Mouse (Mus musculus): Measurements from ENCODE around the gene Mpnd. TPM values are rescaled to one million over a fixed set of nuclear protein-coding genes. Genes with fewer than 3 reads are reported as not detected.

Mpnd gene
- polyA plus RNA-seq, 1 experiment, result 47.7 TPM

- Histone ChIP-seq H3K27ac (ENCODE audit: control insufficient read depth, insufficient read depth, low read depth, low read length, poor library complexity) (no peak overlapping the region), H3K4me3 (replicated peaks; ENCODE audit: control insufficient read depth, low read depth, low read length) (peak overlapping the region; percentile 27), H3K4me1 (ENCODE audit: control insufficient read depth, insufficient read depth, low read length) (peaks cover 1% of the 10 kb centered on the region)
- whole genome bisulfite sequencing, result 66% methylated on average over 10 of the region's 10 CpGs
- TF ChIP-seq CTCF (IDR thresholded peaks at IDR 0.05; ENCODE audit: control insufficient read depth, insufficient read depth, low read length) (no peak), POLR2A (IDR thresholded peaks at IDR 0.05; ENCODE audit: borderline replicate concordance, control insufficient read depth, low read depth, low read length) (no peak)
Observed at GRCm38 (mm10) chr17:55959946-55960740, 45.4 kb upstream of the Mpnd start.

- Histone ChIP-seq H3K4me3 (replicated peaks; ENCODE audit: control insufficient read depth, low read depth, low read length) (no peak overlapping the region), H3K4me1 (ENCODE audit: control insufficient read depth, insufficient read depth, low read length) (peaks cover 1% of the 10 kb centered on the region), H3K27ac (ENCODE audit: control insufficient read depth, insufficient read depth, low read depth, low read length, poor library complexity) (no peak overlapping the region)
- TF ChIP-seq CTCF (IDR thresholded peaks at IDR 0.05; ENCODE audit: control insufficient read depth, insufficient read depth, low read length) (no peak), POLR2A (IDR thresholded peaks at IDR 0.05; ENCODE audit: borderline replicate concordance, control insufficient read depth, low read depth, low read length) (no peak)
Observed at GRCm38 (mm10) chr17:55960791-55961190, 44.7 kb upstream of the Mpnd start.

GRCm38 (mm10) chr17:55961631-55962030 is 43.9 kb upstream of the Mpnd start:
- Histone ChIP-seq H3K27ac (ENCODE audit: control insufficient read depth, insufficient read depth, low read depth, low read length, poor library complexity) (no peak overlapping the region), H3K4me3 (replicated peaks; ENCODE audit: control insufficient read depth, low read depth, low read length) (no peak overlapping the region), H3K4me1 (ENCODE audit: control insufficient read depth, insufficient read depth, low read length) (peaks cover 1% of the 10 kb centered on the region)
- WGBS, result 86% methylated on average over 7 of the region's 7 CpGs
- no peak for TF ChIP-seq CTCF (IDR thresholded peaks at IDR 0.05; ENCODE audit: control insufficient read depth, insufficient read depth, low read length)
- no peak for TF ChIP-seq POLR2A (IDR thresholded peaks at IDR 0.05; ENCODE audit: borderline replicate concordance, control insufficient read depth, low read depth, low read length)

- 55% methylated on average over 14 of the region's 14 CpGs for WGBS
- peak overlapping the region; percentile 7 for H3K4me3 ChIP-seq (replicated peaks; ENCODE audit: control insufficient read depth, low read depth, low read length)
- peaks cover 1% of the 10 kb centered on the region for H3K4me1 ChIP-seq (ENCODE audit: control insufficient read depth, insufficient read depth, low read length)
- TF ChIP-seq CTCF (IDR thresholded peaks at IDR 0.05; ENCODE audit: control insufficient read depth, insufficient read depth, low read length) (0 out of 2 replicates have a peak, but pooled peaks have one; percentile 8), POLR2A (IDR thresholded peaks at IDR 0.05; ENCODE audit: borderline replicate concordance, control insufficient read depth, low read depth, low read length) (0 out of 2 replicates have a peak, but pooled peaks have one; percentile 23)
- H3K27ac ChIP-seq (ENCODE audit: control insufficient read depth, insufficient read depth, low read depth, low read length, poor library complexity), result peak overlapping the region; percentile 29
Observed at GRCm38 (mm10) chr17:55963171-55963570, 42.3 kb upstream of the Mpnd start.

- TF ChIP-seq POLR2A (IDR thresholded peaks at IDR 0.05; ENCODE audit: borderline replicate concordance, control insufficient read depth, low read depth, low read length), result 0 out of 2 replicates have a peak, but pooled peaks have one; percentile 7
- no peak for TF ChIP-seq CTCF (IDR thresholded peaks at IDR 0.05; ENCODE audit: control insufficient read depth, insufficient read depth, low read length)
- WGBS, result 94% methylated on average over 10 of the region's 10 CpGs
- no peak overlapping the region for H3K27ac ChIP-seq (ENCODE audit: control insufficient read depth, insufficient read depth, low read depth, low read length, poor library complexity)
- no peak overlapping the region for H3K4me3 ChIP-seq (replicated peaks; ENCODE audit: control insufficient read depth, low read depth, low read length)
- peaks cover 1% of the 10 kb centered on the region for H3K4me1 ChIP-seq (ENCODE audit: control insufficient read depth, insufficient read depth, low read length)
Observed at GRCm38 (mm10) chr17:55964496-55964895, 41.0 kb upstream of the Mpnd start.

- H3K4me3 ChIP-seq (replicated peaks; ENCODE audit: control insufficient read depth, low read depth, low read length), result no peak overlapping the region
- 78% methylated on average over 9 of the region's 9 CpGs for WGBS
- no peak for TF ChIP-seq CTCF (IDR thresholded peaks at IDR 0.05; ENCODE audit: control insufficient read depth, insufficient read depth, low read length)
- TF ChIP-seq POLR2A (IDR thresholded peaks at IDR 0.05; ENCODE audit: borderline replicate concordance, control insufficient read depth, low read depth, low read length), result no peak
- no peak overlapping the region for H3K27ac ChIP-seq (ENCODE audit: control insufficient read depth, insufficient read depth, low read depth, low read length, poor library complexity)
- H3K4me1 ChIP-seq (ENCODE audit: control insufficient read depth, insufficient read depth, low read length), result no peaks in the 10 kb centered on the region; the same call in none of the 2 replicates
Observed at GRCm38 (mm10) chr17:55964996-55965395, 40.5 kb upstream of the Mpnd start.

GRCm38 (mm10) chr17:55967186-55967585 is 38.3 kb upstream of the Mpnd start:
- H3K4me1 ChIP-seq (ENCODE audit: control insufficient read depth, insufficient read depth, low read length), result no peaks in the 10 kb centered on the region; the same call in none of the 2 replicates
- 93% methylated on average over 4 of the region's 4 CpGs for WGBS
- no peak for TF ChIP-seq POLR2A (IDR thresholded peaks at IDR 0.05; ENCODE audit: borderline replicate concordance, control insufficient read depth, low read depth, low read length)
- TF ChIP-seq CTCF (IDR thresholded peaks at IDR 0.05; ENCODE audit: control insufficient read depth, insufficient read depth, low read length), result no peak
- H3K27ac ChIP-seq (ENCODE audit: control insufficient read depth, insufficient read depth, low read depth, low read length, poor library complexity), result no peak overlapping the region
- H3K4me3 ChIP-seq (replicated peaks; ENCODE audit: control insufficient read depth, low read depth, low read length), result no peak overlapping the region

GRCm38 (mm10) chr17:55968210-55968609 is 37.3 kb upstream of the Mpnd start:
- H3K27ac ChIP-seq (ENCODE audit: control insufficient read depth, insufficient read depth, low read depth, low read length, poor library complexity), result no peak overlapping the region
- H3K4me3 ChIP-seq (replicated peaks; ENCODE audit: control insufficient read depth, low read depth, low read length), result no peak overlapping the region
- 75% methylated on average over 7 of the region's 7 CpGs for WGBS
- H3K4me1 ChIP-seq (ENCODE audit: control insufficient read depth, insufficient read depth, low read length), result no peaks in the 10 kb centered on the region
- no peak for TF ChIP-seq CTCF (IDR thresholded peaks at IDR 0.05; ENCODE audit: control insufficient read depth, insufficient read depth, low read length)
- no peak for TF ChIP-seq POLR2A (IDR thresholded peaks at IDR 0.05; ENCODE audit: borderline replicate concordance, control insufficient read depth, low read depth, low read length)
